Comparison of ENCODE assay signal across 7 mouse cellular contexts in the genomic region with DNA sequence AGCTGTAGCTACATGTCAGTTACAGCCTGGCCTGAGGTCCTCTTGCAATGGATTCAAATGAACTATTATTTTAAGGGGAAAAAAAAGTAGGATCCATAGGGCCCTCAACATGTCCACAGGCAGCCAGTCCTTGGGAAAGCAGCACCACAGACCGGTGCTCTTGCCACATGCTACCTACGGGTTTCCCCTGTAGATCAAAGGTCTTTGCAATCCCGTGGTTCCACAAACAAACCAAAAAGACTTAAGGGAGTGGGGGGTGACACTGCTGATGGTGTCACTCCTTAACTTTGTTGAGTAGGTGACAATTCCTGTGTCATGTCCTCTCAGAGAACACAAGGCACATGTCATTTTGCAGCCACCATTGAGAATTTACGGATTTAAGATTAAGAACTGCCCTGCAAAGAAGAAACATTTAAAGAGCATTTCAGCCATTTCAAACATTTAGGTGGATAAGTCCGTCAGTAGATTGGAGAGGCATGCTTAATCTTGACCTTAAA. TPM values are rescaled to one million over a fixed set of nuclear protein-coding genes. Genes with fewer than 3 reads are reported as not detected.
DNase-seq lines count a peak whose midpoint lies in the region; ATAC-seq and TF ChIP-seq lines count a peak whose summit lies in the region.

No protein-coding gene starts in this region.

- WGBS in lung, embryonic 14.5 days, result 3% methylated on average over 5 of the region's 5 CpGs
- 8% methylated on average over 5 of the region's 5 CpGs for WGBS in embryonic facial prominence, embryonic 14.5 days
- 12% methylated on average over 5 of the region's 5 CpGs for WGBS in limb, embryonic 10.5 days
- WGBS in stomach, embryonic 14.5 days, result 3% methylated on average over 5 of the region's 5 CpGs

- H3K27me3 ChIP-seq in lung, embryonic 14.5 days (ENCODE audit: insufficient read depth, low read length), result no peaks in the 10 kb centered on the region
- no peaks in the 10 kb centered on the region for H3K27me3 ChIP-seq in embryonic facial prominence, embryonic 14.5 days (replicated peaks; ENCODE audit: control insufficient read depth, insufficient read depth, low read length)
- H3K27me3 ChIP-seq in limb, embryonic 10.5 days (ENCODE audit: low read depth, poor library complexity, severe bottlenecking), result no peaks in the 10 kb centered on the region
- H3K27me3 ChIP-seq in stomach, embryonic 14.5 days (ENCODE audit: control insufficient read depth, insufficient read depth, low read length), result no peaks in the 10 kb centered on the region

- no peaks in the 10 kb centered on the region for H3K9me3 ChIP-seq in lung, embryonic 14.5 days (ENCODE audit: low read depth, low read length)
- 0 out of 2 replicates have a peak, but pooled peaks cover 5% of the 10 kb centered on the region for H3K9me3 ChIP-seq in embryonic facial prominence, embryonic 14.5 days (ENCODE audit: control insufficient read depth, low read length)
- no peaks in the 10 kb centered on the region for H3K9me3 ChIP-seq in limb, embryonic 10.5 days (replicated peaks)
- H3K9me3 ChIP-seq in stomach, embryonic 14.5 days (ENCODE audit: control insufficient read depth, low read depth, low read length), result no peaks in the 10 kb centered on the region; the same call in 1 of the 2 replicates

- no peak for ATAC-seq in lung, embryonic 14.5 days (ENCODE audit: insufficient read depth)
- ATAC-seq in embryonic facial prominence, embryonic 14.5 days (ENCODE audit: low read depth), result no peak
- ATAC-seq in stomach, embryonic 14.5 days (ENCODE audit: insufficient number of reproducible peaks, insufficient read depth, low FRiP score, low read depth), result no peak
- ATAC-seq in cerebellum, adult (ENCODE audit: insufficient number of reproducible peaks, low FRiP score, low TSS enrichment), result no peak

- no peak for DNase-seq in lung, embryonic 14.5 days
- DNase-seq in lung, postnatal 4 days, result no peak
- no peak for DNase-seq in embryonic facial prominence, embryonic 14.5 days (ENCODE audit: low spot score)
- DNase-seq in limb, embryonic 10.5 days (ENCODE audit: low spot score), result no peak
- DNase-seq in natural killer cell, adult 2 months (ENCODE audit: low spot score in 2 of 2), result no peak

- H3K9ac ChIP-seq in lung, embryonic 14.5 days, result peak overlapping the region; percentile 78
- H3K9ac ChIP-seq in embryonic facial prominence, embryonic 14.5 days (ENCODE audit: low read depth, low read length), result peak overlapping the region; percentile 79
- H3K9ac ChIP-seq in stomach, embryonic 14.5 days (replicated peaks; ENCODE audit: low read depth, low read length), result peak overlapping the region; percentile 63

- peaks cover 14% of the 10 kb centered on the region; the same call in 1 of the 2 replicates for H3K36me3 ChIP-seq in lung, embryonic 14.5 days (ENCODE audit: insufficient read depth)
- H3K36me3 ChIP-seq in embryonic facial prominence, embryonic 14.5 days (ENCODE audit: control insufficient read depth, insufficient read depth, low read length), result 0 out of 2 replicates have a peak, but pooled peaks cover 5% of the 10 kb centered on the region
- H3K36me3 ChIP-seq in limb, embryonic 10.5 days, result peaks cover 24% of the 10 kb centered on the region
- 0 out of 2 replicates have a peak, but pooled peaks cover 4% of the 10 kb centered on the region for H3K36me3 ChIP-seq in stomach, embryonic 14.5 days (ENCODE audit: control insufficient read depth, insufficient read depth, low read length)

- peak overlapping the region; percentile 68 for H3K4me3 ChIP-seq in lung, embryonic 14.5 days (ENCODE audit: low read depth, low read length)
- peak overlapping the region; percentile 74 for H3K4me3 ChIP-seq in embryonic facial prominence, embryonic 14.5 days (ENCODE audit: low read depth, low read length)
- H3K4me3 ChIP-seq in limb, embryonic 10.5 days, result peak overlapping the region; percentile 78
- H3K4me3 ChIP-seq in stomach, embryonic 14.5 days (ENCODE audit: low read depth, low read length), result peak overlapping the region; percentile 65

- no peak overlapping the region for H3K27ac ChIP-seq in lung, embryonic 14.5 days (ENCODE audit: low read depth)
- H3K27ac ChIP-seq in embryonic facial prominence, embryonic 14.5 days (replicated peaks; ENCODE audit: low read depth, low read length), result 0 out of 2 replicates have a peak overlapping the region, but pooled peaks have one; percentile 78
- H3K27ac ChIP-seq in limb, embryonic 10.5 days, result peak overlapping the region; percentile 91
- no peak overlapping the region; the same call in 1 of the 2 replicates for H3K27ac ChIP-seq in stomach, embryonic 14.5 days (ENCODE audit: low read length)

- H3K4me2 ChIP-seq in lung, embryonic 14.5 days, result peak overlapping the region; percentile 76
- H3K4me2 ChIP-seq in embryonic facial prominence, embryonic 14.5 days (ENCODE audit: low read depth, low read length), result peak overlapping the region; percentile 78
- peak overlapping the region; percentile 75 for H3K4me2 ChIP-seq in stomach, embryonic 14.5 days (replicated peaks; ENCODE audit: low read depth, low read length)

- TF ChIP-seq CTCF in lung, embryonic 14.5 days (IDR thresholded peaks at IDR 0.05; ENCODE audit: low read depth), result no peak

- peaks cover 5% of the 10 kb centered on the region for H3K4me1 ChIP-seq in lung, embryonic 14.5 days (ENCODE audit: insufficient read depth)
- H3K4me1 ChIP-seq in embryonic facial prominence, embryonic 14.5 days (ENCODE audit: control insufficient read depth, insufficient read depth, low read length), result peaks cover 13% of the 10 kb centered on the region
- peaks cover 29% of the 10 kb centered on the region for H3K4me1 ChIP-seq in limb, embryonic 10.5 days
- H3K4me1 ChIP-seq in stomach, embryonic 14.5 days (ENCODE audit: control insufficient read depth, insufficient read depth, low read length), result peaks cover 6% of the 10 kb centered on the region; the same call in 1 of the 2 replicates

RNA-seq across cellular contexts. Expression of a gene that starts 1.0 kb away (rescaled TPM):
- 102 and 108 TPM in 2 replicates for polyA plus RNA-seq in lung, embryonic 14.5 days (2014; fragmentation: Nextera tagmentation; extraction: Ambion mirVana)
- 86.9 and 88.2 TPM in 2 replicates for polyA plus RNA-seq in embryonic facial prominence, embryonic 14.5 days (2014; fragmentation: Nextera tagmentation; extraction: Ambion mirVana)
- polyA plus RNA-seq in limb, embryonic 10.5 days (2016; fragmentation: Nextera tagmentation; extraction: Ambion mirVana), result 87.7 and 104 TPM in 2 replicates
- polyA plus RNA-seq in stomach, embryonic 14.5 days (2014; fragmentation: Nextera tagmentation; extraction: Ambion mirVana), result 88.5 and 113 TPM in 2 replicates

RNA-seq across cellular contexts. Expression of a gene that starts 13.4 kb away (rescaled TPM):
- polyA plus RNA-seq in lung, embryonic 14.5 days (2014; fragmentation: Nextera tagmentation; extraction: Ambion mirVana), result 119 and 134 TPM in 2 replicates
- polyA plus RNA-seq in embryonic facial prominence, embryonic 14.5 days (2014; fragmentation: Nextera tagmentation; extraction: Ambion mirVana), result 172 and 178 TPM in 2 replicates
- polyA plus RNA-seq in limb, embryonic 10.5 days (2016; fragmentation: Nextera tagmentation; extraction: Ambion mirVana), result 85.7 and 97.9 TPM in 2 replicates
- polyA plus RNA-seq in stomach, embryonic 14.5 days (2014; fragmentation: Nextera tagmentation; extraction: Ambion mirVana), result 126 and 142 TPM in 2 replicates

RNA-seq across cellular contexts. Expression of a gene that starts 13.4 kb away (rescaled TPM):
- 82.9 and 85.2 TPM in 2 replicates for polyA plus RNA-seq in lung, embryonic 14.5 days (2014; fragmentation: Nextera tagmentation; extraction: Ambion mirVana)
- 76.0 and 83.0 TPM in 2 replicates for polyA plus RNA-seq in embryonic facial prominence, embryonic 14.5 days (2014; fragmentation: Nextera tagmentation; extraction: Ambion mirVana)
- polyA plus RNA-seq in limb, embryonic 10.5 days (2016; fragmentation: Nextera tagmentation; extraction: Ambion mirVana), result 92.4 and 94.1 TPM in 2 replicates
- 81.2 and 82.9 TPM in 2 replicates for polyA plus RNA-seq in stomach, embryonic 14.5 days (2014; fragmentation: Nextera tagmentation; extraction: Ambion mirVana)

RNA-seq across cellular contexts. Expression of a gene that starts 37.5 kb away (rescaled TPM):
- 148 and 153 TPM in 2 replicates for polyA plus RNA-seq in lung, embryonic 14.5 days (2014; fragmentation: Nextera tagmentation; extraction: Ambion mirVana)
- polyA plus RNA-seq in embryonic facial prominence, embryonic 14.5 days (2014; fragmentation: Nextera tagmentation; extraction: Ambion mirVana), result 152 and 156 TPM in 2 replicates
- polyA plus RNA-seq in limb, embryonic 10.5 days (2016; fragmentation: Nextera tagmentation; extraction: Ambion mirVana), result 179 TPM in 2 replicates
- polyA plus RNA-seq in stomach, embryonic 14.5 days (2014; fragmentation: Nextera tagmentation; extraction: Ambion mirVana), result 131 and 135 TPM in 2 replicates

RNA-seq across cellular contexts. Expression of a gene that starts 37.6 kb away (rescaled TPM):
- polyA plus RNA-seq in lung, embryonic 14.5 days (2014; fragmentation: Nextera tagmentation; extraction: Ambion mirVana), result 47.0 and 53.3 TPM in 2 replicates
- polyA plus RNA-seq in embryonic facial prominence, embryonic 14.5 days (2014; fragmentation: Nextera tagmentation; extraction: Ambion mirVana), result 39.0 and 39.8 TPM in 2 replicates
- 73.7 and 85.5 TPM in 2 replicates for polyA plus RNA-seq in limb, embryonic 10.5 days (2016; fragmentation: Nextera tagmentation; extraction: Ambion mirVana)
- 52.1 and 52.9 TPM in 2 replicates for polyA plus RNA-seq in stomach, embryonic 14.5 days (2014; fragmentation: Nextera tagmentation; extraction: Ambion mirVana)

Comparison
In these comparisons a context has a peak if more than half of its experiments do, and no peak if none do; other contexts are left out.
1. H3K27ac ChIP-seq: peak in embryonic facial prominence, embryonic 14.5 days (single experiment) and limb, embryonic 10.5 days (single experiment); none in lung, embryonic 14.5 days (single experiment) and stomach, embryonic 14.5 days (single experiment).
2. Peak in every context shown above with its lines, with median percentiles within 50 percentile points of each other: H3K4me2 ChIP-seq, H3K4me3 ChIP-seq and H3K9ac ChIP-seq.